Mouse (Mus musculus) thymus, postnatal 0 days (tissue): Measurements from ENCODE around the gene Cel. TPM values are rescaled to one million over a fixed set of nuclear protein-coding genes. Genes with fewer than 3 reads are reported as not detected.

Experiments
- DNase-seq: peaks from one replicate; pipeline ENCODE4 v3.0.0-alpha.2; 2015; ENCODE audit warnings: low spot score
- polyA plus RNA-seq: library from polyadenylated mRNA; unstranded; fragments of >200 nt; fragmentation: Nextera tagmentation; extraction: Ambion mirVana; gene quantifications from 2 replicates; pipeline ENCODE4 v1.2.1, GENCODE M21; 2015

Gene Cel
- polyA plus RNA-seq, result 0.44 and 0.50 TPM in 2 replicates

GRCm38 (mm10) chr2:28563303-28563702, at the start of gene Cel:
Gene Cel (minus strand): TSS chr2:28563403.
- DNase-seq, result no peak

- no peak for DNase-seq
Measured at GRCm38 (mm10) chr2:28612436-28613063, 49.3 kb upstream of the Cel start.

GRCm38 (mm10) chr2:28611407-28611787, 48.2 kb upstream of the Cel start:
- DNase-seq, result no peak

- no peak for DNase-seq
Measured at GRCm38 (mm10) chr2:28610716-28611406, 47.7 kb upstream of the Cel start.

GRCm38 (mm10) chr2:28609851-28610250, 46.6 kb upstream of the Cel start:
- DNase-seq, result peak; percentile 50

- no peak for DNase-seq
Measured at GRCm38 (mm10) chr2:28607341-28608165, 44.4 kb upstream of the Cel start.

- DNase-seq, result peak; percentile 40
Measured at GRCm38 (mm10) chr2:28606601-28607340, 43.6 kb upstream of the Cel start.

GRCm38 (mm10) chr2:28605789-28606541, 42.8 kb upstream of the Cel start:
- DNase-seq, result peak; percentile 18

GRCm38 (mm10) chr2:28603542-28603941, 40.3 kb upstream of the Cel start:
- no peak for DNase-seq

GRCm38 (mm10) chr2:28601720-28602590, 38.8 kb upstream of the Cel start:
- no peak for DNase-seq

- peak; percentile 41 for DNase-seq
Measured at GRCm38 (mm10) chr2:28599569-28599900, 36.3 kb upstream of the Cel start.

GRCm38 (mm10) chr2:28598692-28599568, 35.7 kb upstream of the Cel start:
- DNase-seq, result no peak

- peak; percentile 33 for DNase-seq
Measured at GRCm38 (mm10) chr2:28597733-28598547, 34.7 kb upstream of the Cel start.

GRCm38 (mm10) chr2:28596998-28597397, 33.8 kb upstream of the Cel start:
- no peak for DNase-seq

- no peak for DNase-seq
Measured at GRCm38 (mm10) chr2:28596021-28596420, 32.8 kb upstream of the Cel start.

- DNase-seq, result peak; percentile 73
Measured at GRCm38 (mm10) chr2:28592809-28593208, 29.6 kb upstream of the Cel start.

- no peak for DNase-seq
Measured at GRCm38 (mm10) chr2:28591479-28591878, 28.3 kb upstream of the Cel start.

- no peak for DNase-seq
Measured at GRCm38 (mm10) chr2:28588574-28588973, 25.4 kb upstream of the Cel start.
